Mouse (Mus musculus): ENCODE measurements around the gene Man1c1.

DNA sequence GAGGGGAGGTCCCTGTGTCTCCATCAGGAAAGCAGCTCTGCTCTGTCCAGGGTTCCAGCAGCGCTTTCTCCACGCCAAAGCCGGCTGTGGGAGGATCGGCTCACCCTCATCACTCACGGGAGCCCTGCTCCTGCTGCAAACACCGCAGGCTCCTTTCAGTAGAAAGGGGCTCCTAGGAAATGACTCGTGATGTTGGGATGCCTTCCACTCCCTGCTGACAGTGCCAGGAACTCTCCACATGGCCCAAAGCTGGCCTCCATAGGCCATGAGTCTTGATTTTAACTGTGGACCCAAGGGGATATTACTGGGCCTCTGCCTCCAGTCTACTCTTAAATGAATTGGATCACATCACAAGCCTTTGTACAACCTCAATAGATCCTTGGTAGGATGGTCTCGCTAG is 134.3 kb downstream of the Man1c1 start:
- TF ChIP-seq CTCF (IDR thresholded peaks at IDR 0.05; ENCODE audit: extremely low read depth, insufficient read depth, insufficient read length, insufficient replicate concordance) (no peak), POLR2A (IDR thresholded peaks at IDR 0.05; ENCODE audit: low read depth, low read length) (no peak)

Measured in spleen, adult 2 months (tissue).